Mouse (Mus musculus) mature B cell (primary cell): Measurements from ENCODE around the gene Serpini2.
"Not testable (repeated sequence)": the region's sequence is repeated elsewhere in the genome, so short reads cannot be mapped to it uniquely, and the experiment has no call there.

Experiments used
- in situ Hi-C: fragments of 300-500 bp; cut with MboI; formaldehyde crosslinking; loops from 2 replicates; pipeline ENCODE4 v1.14.3; 2019

Gene Serpini2

DNA sequence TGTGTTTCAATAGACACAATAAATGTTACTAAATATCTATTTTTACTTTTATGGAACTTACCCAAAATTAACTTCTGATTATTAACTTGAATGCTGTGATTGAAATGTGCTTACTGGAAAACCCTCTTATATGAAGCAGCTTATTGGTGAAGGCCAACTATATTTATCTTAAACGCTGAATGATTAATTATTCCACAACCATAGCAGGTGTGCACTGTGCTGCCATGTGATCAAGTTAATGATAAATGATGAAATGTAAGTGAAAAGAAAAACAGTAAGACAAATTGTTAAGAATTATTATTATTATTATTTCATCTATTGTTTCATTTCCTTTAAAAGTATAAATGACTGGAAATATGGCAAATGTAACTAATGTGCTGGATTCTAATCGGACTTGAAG lies at the start of gene Serpini2:
Gene Serpini2 (minus strand): TSS at position 101 of the 400 bp plus-strand sequence.
- in situ Hi-C loops, result no loop called here

DNA sequence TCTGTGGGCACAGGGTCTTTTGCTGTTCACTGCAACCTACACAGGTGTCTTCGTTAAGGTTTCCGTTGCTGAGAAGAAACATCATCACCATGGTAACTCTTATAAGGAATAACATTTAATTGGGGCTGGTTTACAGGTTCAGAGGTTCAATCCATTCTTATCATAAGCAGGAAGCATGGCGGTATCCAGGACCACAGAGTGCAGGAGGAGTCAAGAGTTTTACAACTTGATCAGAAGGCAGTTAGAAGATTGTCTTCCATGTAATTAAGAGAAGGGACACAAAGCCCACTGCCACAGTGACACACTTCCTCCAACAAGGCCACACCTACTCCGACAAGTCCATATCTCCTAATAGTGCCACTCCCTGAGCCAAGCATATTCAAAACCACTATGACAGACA lies 39.0 kb upstream of the Serpini2 start:
- in situ Hi-C loops, result no loop called here

DNA sequence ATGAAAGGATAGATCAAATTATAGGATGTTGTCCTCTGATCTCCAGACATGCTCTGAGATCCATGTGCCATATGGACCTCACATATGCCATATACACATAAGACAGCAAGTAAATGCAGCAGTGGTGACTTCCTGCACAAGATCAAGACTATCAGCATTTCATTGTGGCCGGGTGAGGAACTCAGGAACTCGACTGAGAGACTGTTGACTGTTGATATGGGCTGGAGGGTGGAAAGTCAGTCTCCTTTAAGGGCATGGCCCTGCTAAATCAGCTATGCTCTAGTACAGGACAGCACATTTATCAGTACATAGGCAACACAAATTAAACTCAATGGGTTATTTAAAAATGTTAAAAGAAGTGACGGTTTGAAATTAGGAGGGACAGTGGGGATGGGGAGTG lies 38.4 kb upstream of the Serpini2 start:
- in situ Hi-C loops, result no loop called here

DNA sequence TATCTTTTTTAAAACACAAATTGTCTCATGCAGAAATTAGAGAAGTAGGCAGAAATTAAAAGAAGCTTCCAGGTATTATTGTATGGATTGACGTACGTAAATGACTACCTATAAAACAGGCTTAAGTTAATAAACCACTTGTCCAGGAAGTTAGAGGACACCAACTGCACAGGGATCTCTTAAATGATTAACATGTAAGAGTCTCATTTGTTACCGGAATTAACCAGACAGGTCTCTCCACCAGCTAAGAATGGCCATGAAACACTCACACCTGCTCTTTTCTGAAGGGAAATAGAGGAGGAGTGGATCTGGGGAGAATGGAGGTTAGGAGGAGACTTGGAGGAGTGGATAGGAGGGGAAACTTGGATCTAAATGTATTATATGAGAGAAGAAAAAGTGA lies 35.7 kb upstream of the Serpini2 start:
- in situ Hi-C loops, result no loop called here

DNA sequence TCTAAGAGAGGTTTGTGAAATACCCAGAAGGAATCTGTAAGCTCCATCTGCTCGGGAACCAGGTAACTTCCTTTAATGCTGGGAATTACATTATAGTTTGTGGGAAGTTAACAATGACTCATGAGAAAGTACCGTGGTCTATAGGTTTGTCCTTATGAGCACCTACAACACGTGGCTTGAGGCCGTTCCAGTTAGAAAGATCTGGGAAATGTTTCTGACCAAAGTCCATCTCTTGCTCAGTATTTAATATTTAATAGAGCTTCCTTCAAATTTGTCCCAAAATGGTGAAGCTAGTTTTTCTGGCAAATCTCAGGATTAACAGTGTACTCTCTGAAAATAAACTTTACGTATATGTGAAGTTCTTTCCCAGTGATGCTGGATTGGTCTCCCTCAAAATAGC lies 34.7 kb upstream of the Serpini2 start:
- in situ Hi-C loops, result no loop called here

DNA sequence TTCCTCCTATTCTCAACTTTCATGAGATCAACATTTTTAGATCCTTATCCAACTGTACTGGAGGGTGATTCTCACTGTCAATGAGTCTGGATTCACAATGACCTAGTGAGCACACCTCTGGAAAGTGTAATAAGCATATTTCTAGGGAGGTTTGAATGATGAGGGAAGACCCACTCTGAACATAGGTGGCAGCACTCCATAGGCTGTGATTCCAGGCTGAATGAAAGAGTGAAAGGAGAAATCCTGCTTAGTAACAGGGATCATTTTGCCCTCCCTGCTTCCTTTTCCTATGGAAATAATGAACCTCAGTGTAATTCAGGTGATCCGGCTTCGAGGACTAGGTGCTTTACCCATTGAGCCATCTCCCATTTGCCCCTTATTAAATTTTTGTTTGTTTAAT lies 31.2 kb upstream of the Serpini2 start:
- in situ Hi-C loops, result no loop called here

DNA sequence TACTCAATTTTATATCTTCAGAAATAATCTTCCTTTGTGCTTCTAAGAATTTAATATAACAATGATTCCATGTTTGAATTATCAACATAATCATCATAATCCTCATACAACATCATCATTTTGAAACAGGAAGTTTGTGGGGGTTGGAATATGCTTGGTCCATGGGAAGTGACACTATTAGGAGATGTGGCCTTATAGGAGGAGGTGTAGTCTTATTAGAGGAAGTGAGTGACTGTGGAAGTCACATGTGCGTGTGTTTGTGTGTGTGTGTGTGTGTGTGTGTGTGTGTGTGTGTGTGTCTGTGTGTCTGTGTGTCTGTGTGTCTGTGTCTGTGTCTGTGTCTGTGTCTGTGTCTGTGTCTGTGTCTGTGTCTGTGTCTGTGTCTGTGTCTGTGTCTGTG lies 29.6 kb upstream of the Serpini2 start:
- in situ Hi-C loops, result not testable (repeated sequence)

DNA sequence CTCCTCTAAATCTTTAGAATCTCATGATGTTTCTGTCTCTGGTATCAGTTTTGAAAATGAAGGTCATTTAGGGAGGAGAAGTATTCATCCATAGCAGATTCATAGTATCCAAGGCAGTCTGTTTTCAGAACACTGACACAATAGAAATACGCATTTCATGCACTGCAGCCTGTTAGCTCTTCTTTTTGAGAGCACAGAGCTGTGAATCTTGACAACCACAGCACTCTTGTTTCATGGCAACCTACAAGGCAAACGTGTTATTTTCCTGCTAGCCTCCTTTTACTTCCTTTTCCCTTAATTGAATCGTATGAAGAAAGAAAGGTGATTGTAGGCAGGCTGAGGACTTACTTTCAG lies 27.9 kb upstream of the Serpini2 start:
- in situ Hi-C loops, result no loop called here

DNA sequence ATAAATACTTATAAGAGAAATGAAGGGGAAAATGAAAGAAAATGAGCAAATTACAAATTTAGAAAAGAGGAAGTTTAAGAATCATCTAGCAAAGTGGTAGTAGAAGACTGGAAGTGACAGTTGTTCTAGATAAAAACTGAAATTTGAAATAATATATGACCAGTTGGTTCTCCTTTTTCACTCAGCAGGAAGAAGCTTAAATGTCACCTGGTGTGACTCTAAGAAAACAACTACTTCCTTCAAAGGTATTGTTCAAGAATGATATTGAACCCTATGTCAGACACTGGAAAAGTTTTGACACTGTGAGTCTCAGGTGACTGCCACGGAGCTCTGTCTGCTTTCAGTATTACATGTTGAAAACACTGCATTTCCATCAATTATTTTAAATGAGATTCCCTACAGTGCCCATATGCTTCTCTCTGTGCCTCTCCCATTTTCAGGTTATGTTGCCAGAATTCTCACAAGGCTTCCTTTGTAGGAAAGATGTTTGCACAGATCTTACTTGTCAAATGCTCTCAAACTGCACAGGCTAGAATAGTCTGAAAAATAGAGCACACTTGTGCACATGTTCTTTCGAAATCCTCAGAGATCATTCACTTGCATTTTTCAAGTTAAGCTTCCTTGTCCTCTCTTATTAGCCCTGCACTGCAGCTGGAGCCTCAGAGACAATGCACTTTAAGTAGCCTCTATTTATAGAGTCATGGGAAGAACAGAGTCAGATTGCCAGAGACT lies 27.3 kb upstream of the Serpini2 start:
- in situ Hi-C loops, result no loop called here

DNA sequence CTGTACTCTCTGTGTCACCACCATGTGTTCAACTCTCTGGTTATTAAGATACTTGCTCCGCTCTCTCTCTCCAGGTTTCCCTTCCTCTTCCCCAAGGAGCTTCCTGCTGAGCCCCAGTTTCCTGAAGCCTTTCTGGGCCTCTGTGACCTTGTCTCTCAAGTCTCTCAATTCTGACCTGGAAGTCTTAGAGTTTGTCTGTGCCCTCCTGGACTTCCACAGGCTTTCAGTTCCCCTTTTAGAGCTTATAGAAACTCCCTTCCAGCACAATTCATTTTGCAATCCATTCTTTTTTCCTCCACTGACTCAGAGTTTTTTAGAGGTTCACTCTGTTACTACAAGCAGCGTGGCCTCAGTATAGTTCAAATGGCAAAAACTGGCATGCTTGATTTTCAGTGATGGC lies 23.4 kb upstream of the Serpini2 start:
- in situ Hi-C loops, result no loop called here

DNA sequence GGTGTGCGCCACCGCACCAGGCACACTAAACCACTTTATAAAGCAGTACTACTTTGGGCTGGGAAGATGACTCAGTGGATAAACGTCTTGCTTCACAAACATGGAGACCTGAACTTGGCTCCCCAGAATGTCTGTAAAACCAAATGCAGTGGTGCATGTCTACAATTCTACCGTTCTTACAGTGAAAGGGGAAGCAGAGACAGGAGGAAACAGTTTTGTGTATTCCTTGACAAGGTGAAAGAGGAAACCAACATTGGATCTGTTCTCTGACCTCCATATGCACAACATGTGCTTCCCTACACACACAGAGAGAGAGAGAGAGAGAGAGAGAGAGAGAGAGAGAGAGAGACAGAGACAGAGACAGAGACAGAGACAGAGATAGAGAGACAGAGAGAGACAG lies 7.6 kb upstream of the Serpini2 start:
- in situ Hi-C loops, result no loop called here

DNA sequence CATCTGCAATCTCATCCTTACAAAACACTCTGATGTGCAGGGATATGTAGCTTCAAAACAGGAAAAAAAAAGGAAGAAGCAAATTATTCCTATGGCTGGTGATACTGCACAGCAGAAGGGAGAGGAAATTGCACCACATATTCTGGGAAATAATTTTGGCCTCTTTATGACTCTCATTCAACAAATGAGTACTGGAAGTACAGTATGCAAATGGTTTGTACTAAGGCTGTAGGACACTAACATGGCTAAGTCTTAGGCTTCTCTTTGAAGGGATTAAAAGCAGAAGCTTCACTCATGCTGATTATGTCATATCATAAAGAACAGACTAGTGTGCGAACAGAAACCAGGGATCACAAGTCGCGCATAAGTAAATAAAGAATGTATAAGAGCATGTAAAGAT lies 6.6 kb upstream of the Serpini2 start:
- in situ Hi-C loops, result no loop called here

DNA sequence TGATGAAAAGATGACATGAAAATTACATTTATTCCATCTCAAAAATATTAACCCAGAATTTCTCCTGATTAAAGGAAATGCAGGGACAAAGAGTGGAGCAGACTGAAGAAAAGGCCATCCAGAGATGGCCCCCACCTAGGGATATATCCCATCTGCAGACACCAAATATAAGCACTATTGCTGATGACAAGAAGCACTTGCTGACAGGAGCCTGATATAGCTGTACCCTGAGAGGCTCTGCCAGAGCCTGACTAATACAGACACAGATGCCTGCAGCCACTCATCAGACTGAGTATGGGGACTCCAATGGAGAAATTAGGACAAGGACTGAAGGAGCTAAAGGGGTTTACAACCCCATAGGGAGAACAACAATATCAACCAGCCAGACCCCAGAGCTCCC lies 5.2 kb upstream of the Serpini2 start:
- in situ Hi-C loops, result no loop called here

DNA sequence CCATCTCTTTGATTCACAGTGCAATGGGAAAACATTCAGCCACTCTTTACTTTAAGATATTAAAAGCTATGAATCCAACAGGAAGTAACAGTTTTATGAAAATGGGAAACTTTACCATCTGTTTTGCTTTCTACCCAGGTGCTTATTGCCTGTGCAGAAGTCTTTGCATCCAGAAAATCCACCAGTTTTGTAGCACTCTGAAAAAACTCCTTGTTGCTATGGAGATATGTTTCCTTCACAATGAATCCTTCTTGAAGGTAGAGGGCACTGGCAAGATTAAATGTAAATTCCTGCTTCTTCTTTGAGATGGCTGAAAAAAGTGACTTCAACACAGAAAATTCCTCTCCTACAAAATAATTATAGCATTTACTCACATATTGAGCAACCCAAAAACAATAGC lies 10.5 kb downstream of the Serpini2 start:
- in situ Hi-C loops, result no loop called here

DNA sequence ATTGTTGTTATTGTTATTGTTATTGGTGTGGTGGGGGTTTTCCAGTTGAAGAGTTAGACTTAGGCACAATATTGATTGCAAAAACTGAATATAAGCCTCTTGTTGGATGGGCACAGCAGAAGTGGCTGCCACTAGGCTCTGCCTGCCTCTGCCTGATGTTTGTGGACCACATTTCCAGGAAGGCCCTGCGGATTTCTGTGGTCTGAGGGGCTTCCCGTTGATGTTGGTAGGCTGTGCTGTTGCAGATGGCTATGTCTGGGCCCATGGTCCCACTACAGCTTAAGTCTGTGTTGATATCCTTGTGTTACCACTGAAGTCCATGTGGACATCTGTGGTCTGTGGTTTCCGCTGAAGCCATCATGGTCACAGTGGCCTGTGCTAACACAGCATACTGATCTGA lies 50.2 kb downstream of the Serpini2 start:
- in situ Hi-C loops, result loop anchor here (10.0 to 25.0 kb wide), 3 partner anchors 295 to 643 kb away; no protein-coding TSS in a partner anchor

DNA sequence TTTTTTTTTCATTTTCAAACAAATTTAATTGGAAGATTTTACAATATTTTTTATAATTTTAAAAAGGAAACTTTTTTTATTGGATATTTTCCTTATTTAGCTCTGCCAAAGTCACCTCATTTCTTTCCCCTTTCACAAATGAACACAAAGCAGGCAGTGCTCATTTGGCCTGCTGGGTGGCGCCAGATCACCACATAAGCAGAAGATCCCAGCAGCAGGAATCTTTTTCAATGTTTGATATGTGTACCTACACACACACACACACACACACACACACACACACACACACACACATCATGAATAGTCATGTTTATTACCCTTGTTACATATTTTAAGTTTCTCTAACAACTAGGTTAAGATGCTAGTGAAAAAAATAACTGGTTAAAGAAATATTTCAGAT lies 50.7 kb downstream of the Serpini2 start:
- in situ Hi-C loops, result loop anchor here (25.0 kb wide), 2 partner anchors 493 to 643 kb away; no protein-coding TSS in a partner anchor

DNA sequence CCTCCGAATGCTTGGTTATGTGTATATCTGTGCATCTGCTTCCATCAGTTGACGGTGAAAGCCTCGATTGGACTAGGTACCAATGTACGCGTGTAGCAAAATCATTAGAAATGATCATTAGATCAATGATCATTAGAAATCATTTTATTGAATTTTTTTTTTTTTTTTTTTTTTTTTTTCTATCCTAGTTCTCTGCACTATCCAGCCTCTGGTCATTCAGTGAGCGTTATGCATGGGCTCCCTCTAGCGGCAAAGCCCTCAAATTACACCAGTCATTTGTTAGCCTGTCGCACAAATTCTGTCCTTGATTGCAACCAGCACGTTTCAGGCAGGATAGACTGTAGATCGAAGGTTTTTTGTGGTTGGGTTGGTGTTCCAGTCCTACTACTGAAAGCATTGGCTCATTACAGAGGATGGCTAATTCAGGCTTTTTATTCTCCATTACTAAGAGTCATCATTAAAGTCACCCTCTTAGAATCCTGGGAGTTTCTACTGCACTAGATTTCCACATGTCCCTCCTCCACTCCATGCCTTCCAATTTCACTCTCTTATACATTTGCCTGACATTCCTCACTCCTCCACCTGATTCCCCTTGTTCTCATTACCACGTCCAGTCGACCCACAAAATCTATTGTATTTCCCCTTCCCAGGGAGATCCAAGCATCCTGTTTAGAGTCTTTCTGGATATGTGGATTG lies 66.9 kb downstream of the Serpini2 start:
- in situ Hi-C loops, result loop anchor here (25.0 kb wide), 2 partner anchors 509 to 659 kb away; no protein-coding TSS in a partner anchor
